Mouse (Mus musculus): Measurements from ENCODE around the gene Gm20538.

DNA sequence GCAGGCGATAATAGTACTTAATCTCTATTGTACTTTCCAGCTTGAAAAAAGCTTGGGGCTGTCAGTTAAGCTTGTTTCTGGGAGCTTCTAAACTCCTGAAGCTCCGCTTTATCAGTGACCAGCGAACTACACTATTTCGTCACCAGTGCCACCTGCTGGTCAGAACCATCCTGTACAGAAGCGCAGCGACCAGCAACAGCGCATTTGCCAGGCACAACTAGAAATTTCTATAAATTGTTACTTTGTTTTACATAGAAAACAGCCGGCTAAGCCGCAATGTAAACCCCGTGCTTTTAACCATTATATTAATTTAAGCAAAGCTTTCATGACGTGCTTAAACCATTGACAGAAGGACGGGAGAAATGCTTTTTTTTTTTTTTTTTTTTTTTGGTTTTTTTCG is 7.9 kb downstream of the Gm20538 start:
- TF ChIP-seq GATA1 (IDR thresholded peaks at IDR 0.05; ENCODE audit: borderline replicate concordance, low read length) (no peak), CTCF (IDR thresholded peaks at IDR 0.05; ENCODE audit: low read depth, low read length) (no peak), GATA2 (IDR thresholded peaks at IDR 0.05; ENCODE audit: borderline replicate concordance, low read depth, low read length) (no peak), TAL1 (conservative IDR thresholded peaks at IDR 0.05; ENCODE audit: low read depth, low read length) (no peak), POLR2AphosphoS5 (IDR thresholded peaks at IDR 0.05; ENCODE audit: insufficient replicate concordance, low read depth, low read length) (no peak)
